In the genomic region with DNA sequence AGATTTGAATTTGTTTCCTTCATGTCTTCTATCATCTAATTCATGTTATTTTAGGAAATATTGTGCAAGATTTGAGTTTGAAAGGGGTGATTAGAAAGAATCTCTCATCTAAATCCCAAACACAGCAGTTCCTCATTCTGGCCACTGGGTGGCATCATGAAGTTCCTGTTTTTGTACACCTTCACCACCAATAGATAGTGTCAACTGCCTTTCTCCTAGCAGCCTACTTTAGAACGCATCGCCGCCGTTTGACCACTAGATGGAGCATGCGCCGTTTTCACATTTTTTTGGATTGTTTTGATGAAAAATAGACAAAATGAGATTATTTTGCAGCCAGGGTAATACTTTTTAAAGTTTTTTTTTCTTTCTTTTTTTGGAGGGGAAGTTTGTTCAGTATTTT, we compare ENCODE assay signal across 9 mouse cellular contexts.
DNase-seq lines count a peak whose midpoint lies in the region; ATAC-seq lines count a peak whose summit lies in the region.
"Had no signal": no experiment of that assay in that cellular context is flagged by ENCODE, and none has a peak within 500 bp of the region (broad histone marks: within the 10 kb centered on the region; RNA-seq: fewer than 3 reads in every experiment).

No protein-coding gene starts in this region.

- no peaks in the 10 kb centered on the region for H3K36me3 ChIP-seq in heart, embryonic 12.5 days
- H3K36me3 ChIP-seq in limb, embryonic 10.5 days, result no peaks in the 10 kb centered on the region
- H3K36me3 ChIP-seq: stomach, embryonic 15.5 days had no signal

- H3K4me3 ChIP-seq in heart, embryonic 12.5 days, result no peak overlapping the region
- H3K4me3 ChIP-seq in limb, embryonic 10.5 days, result no peak overlapping the region
- H3K4me3 ChIP-seq: stomach, embryonic 15.5 days had no signal

- no peaks in the 10 kb centered on the region for H3K27me3 ChIP-seq in heart, embryonic 12.5 days (replicated peaks)
- no peaks in the 10 kb centered on the region for H3K27me3 ChIP-seq in limb, embryonic 10.5 days (ENCODE audit: low read depth, poor library complexity, severe bottlenecking)
- H3K27me3 ChIP-seq: stomach, embryonic 15.5 days had no signal

- 3% methylated on average over 6 of the region's 6 CpGs for WGBS in heart, embryonic 12.5 days
- 1% methylated on average over 6 of the region's 6 CpGs for WGBS in limb, embryonic 10.5 days

- no peak overlapping the region for H3K4me2 ChIP-seq in heart, embryonic 12.5 days
- H3K4me2 ChIP-seq: stomach, embryonic 15.5 days had no signal

- no peaks in the 10 kb centered on the region for H3K4me1 ChIP-seq in heart, embryonic 12.5 days (replicated peaks)
- H3K4me1 ChIP-seq in limb, embryonic 10.5 days, result no peaks in the 10 kb centered on the region
- H3K4me1 ChIP-seq: stomach, embryonic 15.5 days had no signal

- peak; percentile 40 for DNase-seq in heart, adult 8-10 months (ENCODE audit: low spot score)
- peak; percentile 75 to 78 for DNase-seq in cerebellum, postnatal 14 days
- DNase-seq in frontal cortex, postnatal 36 days (ENCODE audit: low spot score in 2 of 2), result peak; percentile 40 to 79
- peak; percentile 51 for DNase-seq in kidney, adult 18-20 months
- peak; percentile 59 for DNase-seq in limb, embryonic 10.5 days (ENCODE audit: low spot score)
- peak; percentile 22 to 31 for DNase-seq in monocyte, adult 2 months (ENCODE audit: low read depth in 1 of 2, low spot score in 2 of 2)
- DNase-seq in spleen, postnatal 14 days (ENCODE audit: low spot score in 2 of 2), result peak; percentile 12 to 41

- no peaks in the 10 kb centered on the region for H3K9me3 ChIP-seq in heart, embryonic 12.5 days (replicated peaks)
- no peaks in the 10 kb centered on the region for H3K9me3 ChIP-seq in limb, embryonic 10.5 days (replicated peaks)
- H3K9me3 ChIP-seq: stomach, embryonic 15.5 days had no signal

- no peak overlapping the region for H3K9ac ChIP-seq in heart, embryonic 12.5 days
- H3K9ac ChIP-seq: stomach, embryonic 15.5 days had no signal

- no peak overlapping the region for H3K27ac ChIP-seq in heart, embryonic 12.5 days (ENCODE audit: poor library complexity, severe bottlenecking)
- no peak overlapping the region for H3K27ac ChIP-seq in limb, embryonic 10.5 days
- H3K27ac ChIP-seq: stomach, embryonic 15.5 days had no signal

- no peak; the same call in 1 of the 2 replicates for ATAC-seq in heart, embryonic 12.5 days (ENCODE audit: insufficient number of reproducible peaks, low FRiP score)

Comparison
In these comparisons a context has a peak if more than half of its experiments do, and no peak if none do; other contexts are left out.
1. DNase-seq: peak in every context shown above with its lines; median percentile 76 in cerebellum, postnatal 14 days; 60 in frontal cortex, postnatal 36 days; 59 in limb, embryonic 10.5 days; 51 in kidney, adult 18-20 months; 40 in heart, adult 8-10 months; 26 in monocyte, adult 2 months; 26 in spleen, postnatal 14 days.